Mouse (Mus musculus) ES-E14 (cell line): Measurements from ENCODE around the gene Ryr1.

ENCODE experiments used
- HCFC1 ChIP-seq: IDR thresholded peaks from 2 replicates; pipeline ENCODE4 v1.6.1; 2012; ENCODE audit warnings: low read length, inconsistent platforms, borderline replicate concordance; ENCODE audit not compliant: insufficient read depth
- MAFK ChIP-seq: IDR thresholded peaks from 2 replicates; pipeline ENCODE4 v1.6.1; 2014; ENCODE audit warnings: mild to moderate bottlenecking, low read depth, low read length, inconsistent platforms; ENCODE audit not compliant: insufficient read depth
- ZNF384 ChIP-seq: IDR thresholded peaks from 2 replicates; pipeline ENCODE4 v1.6.1; 2012; ENCODE audit warnings: low read depth, low read length, inconsistent platforms

DNA sequence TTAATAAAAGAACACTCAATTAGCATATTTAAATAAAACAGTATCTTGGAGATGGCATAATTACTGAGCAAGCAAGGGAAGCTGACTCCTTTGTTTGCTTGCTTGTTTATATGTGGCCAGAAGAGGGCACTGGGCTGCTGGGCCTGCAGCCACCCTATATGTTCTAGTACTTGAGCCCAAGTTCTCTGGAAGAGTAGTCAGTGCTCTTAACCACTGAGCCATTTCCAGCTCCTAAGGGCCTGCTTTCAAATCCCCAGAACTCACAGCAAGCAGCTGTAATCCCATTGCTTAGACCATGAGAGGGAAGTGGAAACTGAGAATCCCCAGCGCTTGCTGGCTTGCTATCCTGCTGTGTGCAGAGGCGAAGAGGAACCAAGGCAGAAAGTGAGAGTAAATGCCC, 3.7 kb upstream of the Ryr1 start:
- TF ChIP-seq ZNF384 (no peak), MAFK (no peak), HCFC1 (no peak)
